Mouse (Mus musculus) adrenal gland, postnatal 4 days (tissue): ENCODE measurements around the gene Wdfy2. TPM values are rescaled to one million over a fixed set of nuclear protein-coding genes. Genes with fewer than 3 reads are reported as not detected.

Experiments
- DNase-seq, 2 experiments: peaks; one replicate each; pipeline ENCODE4 v3.0.0; 2021 to 2022; ENCODE audit warnings: low spot score in 2 of 2, mixed read lengths in 2 of 2
- total RNA-seq, 2 experiments: library from RNA; stranded (reverse); gene quantifications; 2 replicates each; pipeline ENCODE4 v1.2.3; 2021

Gene Wdfy2
- total RNA-seq, 2 experiments from 2014 or later, result 33.7 to 35.2 TPM

DNA sequence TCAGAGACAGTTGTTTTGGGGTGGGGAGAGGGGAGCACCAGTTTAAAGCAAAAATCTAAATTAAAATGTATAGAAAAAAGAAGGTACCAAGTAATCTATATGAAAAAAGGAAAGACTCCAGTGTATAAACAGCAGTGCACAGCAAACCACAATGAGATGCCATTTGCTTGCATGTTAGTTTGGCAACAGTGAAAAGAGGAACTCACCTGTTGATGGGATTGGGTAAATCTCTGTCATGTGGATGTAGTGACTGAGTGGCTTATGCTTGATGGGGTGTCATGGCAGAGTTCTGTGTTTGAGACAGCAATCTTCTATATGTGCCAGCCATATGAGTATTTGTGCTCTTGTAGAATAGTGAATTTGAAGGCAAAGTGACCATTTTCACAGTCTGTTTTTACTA is 85.2 kb downstream of the Wdfy2 start:
- no peak for DNase-seq

DNA sequence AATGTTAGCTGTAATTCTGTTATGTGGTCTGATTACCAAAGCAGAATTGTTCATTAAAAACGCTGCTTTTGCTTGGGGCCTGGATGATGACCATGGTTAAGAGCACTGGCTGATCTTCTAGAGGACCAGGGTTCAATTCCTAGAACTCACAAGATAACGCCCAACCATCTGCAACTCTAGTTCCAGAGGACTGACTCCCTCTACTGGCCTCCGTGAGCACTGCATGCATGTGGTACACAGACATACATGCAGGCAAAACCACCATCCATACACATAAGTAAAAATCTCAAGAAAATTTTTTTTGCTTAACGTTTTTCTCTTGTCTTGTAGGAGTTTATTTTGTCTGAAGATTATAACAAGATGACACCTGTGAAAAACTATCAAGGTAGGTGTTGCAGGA is 87.3 kb downstream of the Wdfy2 start:
- DNase-seq, result no peak

DNA sequence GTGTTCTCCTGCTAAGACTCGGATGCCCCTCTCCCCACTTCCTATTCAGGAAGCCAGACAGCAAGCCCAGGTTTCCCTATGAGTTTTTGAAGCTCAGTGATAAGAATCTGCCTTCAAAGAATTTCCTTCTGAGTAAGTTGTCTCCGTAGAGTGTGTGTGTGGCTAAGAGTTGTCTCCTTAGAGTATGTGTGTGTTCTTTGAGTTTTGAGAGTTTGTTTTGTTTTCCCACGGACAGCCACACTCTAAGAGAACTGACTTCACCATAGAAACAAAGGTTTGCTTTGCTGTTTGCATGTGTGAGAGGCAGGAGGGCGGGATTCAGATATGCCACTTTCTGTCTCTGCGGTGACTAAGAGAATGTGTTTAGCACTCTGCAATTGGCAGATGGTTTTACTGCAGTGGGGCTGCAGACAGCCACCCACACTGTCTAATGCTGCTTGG is 90.6 kb downstream of the Wdfy2 start:
- no peak for DNase-seq

DNA sequence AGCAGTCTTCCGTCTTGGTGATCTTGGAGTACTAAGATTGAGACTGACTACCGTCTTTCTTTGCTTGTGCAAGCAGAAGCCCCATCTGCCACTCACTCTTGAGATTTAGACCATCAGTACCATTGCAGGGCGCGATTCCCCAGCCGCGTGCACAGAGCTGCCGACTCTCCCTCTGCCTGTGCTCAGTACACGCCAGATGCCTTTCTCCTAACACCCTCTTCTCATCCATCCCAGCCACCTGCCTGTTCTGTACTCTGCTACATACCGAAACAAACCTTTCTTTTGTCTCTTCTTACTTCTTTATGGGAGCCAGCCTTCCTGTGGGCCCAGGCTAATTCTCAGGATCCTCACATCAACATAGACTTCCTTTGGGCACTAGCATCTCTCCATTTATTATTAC is 97.9 kb downstream of the Wdfy2 start:
- DNase-seq, result no peak

DNA sequence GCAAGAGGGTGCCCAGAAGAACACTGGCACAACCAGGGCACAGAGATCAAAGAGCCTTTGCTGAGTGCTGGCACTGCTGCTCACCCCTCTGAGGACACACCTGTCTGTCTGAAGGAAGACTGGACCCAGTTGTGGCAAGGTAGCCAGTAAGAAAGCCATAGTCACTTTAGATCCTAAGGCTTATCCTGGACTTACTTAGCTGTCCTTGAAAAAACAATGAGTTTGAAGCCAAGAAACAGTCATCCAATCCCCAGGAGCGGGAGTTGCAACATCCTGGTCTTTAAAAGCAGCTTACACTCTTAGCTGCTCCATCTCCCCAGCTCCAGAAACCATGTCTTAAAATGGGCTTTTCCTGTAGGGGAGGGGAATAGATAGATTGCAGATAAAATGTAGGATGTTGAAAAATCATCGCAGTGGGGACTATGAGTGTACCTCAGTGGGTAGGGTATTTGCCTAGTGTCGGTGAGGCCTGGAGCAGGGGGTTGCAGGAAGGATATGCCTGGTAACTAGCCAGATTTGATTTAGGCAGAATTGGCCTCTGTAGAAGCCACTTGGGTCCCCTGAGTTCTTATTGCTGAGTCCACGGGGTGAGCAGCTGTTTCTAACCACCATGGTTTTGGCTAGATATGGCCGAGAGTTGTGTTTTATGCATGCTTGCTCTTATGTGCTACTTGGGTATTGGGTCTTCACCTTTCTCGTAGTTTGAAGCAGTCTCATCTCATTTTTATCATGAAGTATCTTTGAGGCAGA is 99.3 kb downstream of the Wdfy2 start:
- DNase-seq, result no peak

DNA sequence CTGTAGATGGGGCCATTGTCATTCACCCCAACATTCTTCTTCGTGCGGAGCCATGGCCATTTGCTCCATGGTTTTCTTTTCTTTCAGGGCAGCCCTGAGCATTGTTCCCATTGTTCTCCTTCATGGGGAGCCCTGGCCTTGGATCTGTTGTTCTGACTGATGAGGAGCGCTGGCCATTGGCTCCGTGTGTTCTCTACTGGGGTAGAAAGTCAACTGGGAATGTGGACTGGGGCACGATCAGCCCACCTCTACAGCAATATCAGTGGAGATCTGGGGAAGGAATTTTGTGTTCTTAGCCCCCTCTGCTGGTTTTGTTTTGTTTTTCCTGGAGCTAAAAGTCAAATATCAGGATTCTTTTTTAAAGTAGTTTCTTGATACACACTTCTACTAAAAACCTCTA is 100.2 kb downstream of the Wdfy2 start:
- peak in 1 of 2 experiments; percentile 14 for DNase-seq

DNA sequence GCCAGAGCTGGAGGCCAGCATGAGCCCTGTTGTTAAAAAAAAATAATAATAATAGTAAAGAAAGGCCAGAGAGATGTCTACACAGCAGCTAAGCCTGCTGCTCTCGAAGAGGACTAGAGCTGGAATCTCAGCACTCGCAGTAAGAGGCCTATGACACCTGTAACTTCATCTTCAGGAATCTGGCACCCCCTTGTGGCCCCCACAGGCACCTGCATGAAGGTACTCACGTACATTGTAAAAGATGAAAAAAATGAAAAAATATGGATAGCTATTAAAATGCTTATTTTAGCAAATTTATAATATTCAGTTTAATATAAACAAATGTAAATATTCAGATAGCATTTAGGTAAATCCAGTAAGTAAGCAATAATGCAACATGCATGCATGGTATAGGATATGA is 102.0 kb downstream of the Wdfy2 start:
- no peak for DNase-seq

DNA sequence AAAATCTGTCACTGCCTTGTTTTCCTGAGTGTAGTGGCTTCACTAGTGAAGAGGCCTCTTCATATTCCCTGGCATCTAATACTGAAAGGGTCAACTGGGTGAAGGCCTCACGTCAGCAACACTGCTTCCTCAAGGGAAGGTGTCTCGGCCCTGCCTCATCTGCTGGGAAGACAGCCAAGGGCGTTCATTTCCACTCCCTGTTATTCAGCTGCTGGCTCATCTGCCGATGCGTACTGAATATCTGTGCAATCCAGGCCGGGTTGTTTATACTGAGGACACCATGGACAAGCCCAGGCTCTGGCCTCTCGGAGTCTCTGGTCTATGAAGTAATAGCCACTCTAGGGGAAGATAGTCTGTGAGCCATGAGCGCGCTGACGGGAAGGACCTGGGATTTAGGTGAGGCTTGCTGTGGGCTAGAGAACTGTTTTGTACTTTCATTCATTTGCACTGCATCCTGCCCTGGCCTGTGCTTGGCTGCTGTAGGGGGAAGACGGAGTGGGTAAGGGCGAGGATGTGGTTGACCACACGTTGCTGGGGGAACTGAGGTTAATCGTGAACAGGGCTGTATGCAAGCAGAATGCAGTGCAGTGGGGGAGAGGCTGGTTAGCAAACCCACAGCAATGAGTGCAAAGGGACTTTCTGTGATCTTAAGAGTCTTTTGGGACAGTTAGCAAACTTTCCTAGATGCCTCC is 103.1 kb downstream of the Wdfy2 start:
- DNase-seq, result peak in 1 of 2 experiments; percentile 41

DNA sequence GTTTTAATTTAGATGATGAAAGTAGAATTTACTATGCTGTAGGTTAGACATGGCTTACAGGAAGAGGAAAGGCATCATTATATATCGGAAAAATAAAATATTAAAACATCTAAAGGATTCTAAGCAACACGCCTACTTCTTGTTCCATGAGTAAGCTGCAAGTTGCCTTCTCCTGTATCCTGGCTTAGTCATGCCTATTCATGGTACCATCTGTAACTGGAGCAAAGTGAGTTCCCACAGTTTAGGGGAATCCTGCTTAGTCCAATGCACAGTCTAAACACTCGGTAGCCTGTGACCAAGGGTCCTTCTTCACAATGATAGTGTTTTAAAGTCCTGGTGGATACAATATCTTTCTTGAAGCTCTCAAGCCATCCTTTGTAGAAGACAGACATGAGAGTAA is 109.3 kb downstream of the Wdfy2 start:
- DNase-seq, result no peak

DNA sequence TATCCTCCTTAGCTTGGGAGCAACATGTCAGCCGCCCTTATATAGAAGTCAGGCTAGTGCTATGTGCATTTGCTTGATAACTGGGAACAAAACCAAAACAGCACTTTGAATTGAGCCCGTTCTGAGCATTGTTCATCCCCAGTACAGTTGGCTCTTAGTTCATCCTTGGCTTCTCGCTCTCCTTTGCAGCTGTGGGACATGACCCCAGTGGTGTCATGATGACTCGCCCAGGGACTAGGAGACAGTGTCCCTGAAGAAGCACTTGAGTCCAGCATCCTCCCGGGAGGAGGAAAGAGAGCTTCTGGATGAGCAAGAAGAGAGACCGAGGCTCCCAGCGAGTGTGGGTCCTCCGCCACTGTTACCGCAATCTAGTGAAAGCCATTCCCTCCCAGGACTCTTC is 118.6 kb downstream of the Wdfy2 start:
- no peak for DNase-seq

DNA sequence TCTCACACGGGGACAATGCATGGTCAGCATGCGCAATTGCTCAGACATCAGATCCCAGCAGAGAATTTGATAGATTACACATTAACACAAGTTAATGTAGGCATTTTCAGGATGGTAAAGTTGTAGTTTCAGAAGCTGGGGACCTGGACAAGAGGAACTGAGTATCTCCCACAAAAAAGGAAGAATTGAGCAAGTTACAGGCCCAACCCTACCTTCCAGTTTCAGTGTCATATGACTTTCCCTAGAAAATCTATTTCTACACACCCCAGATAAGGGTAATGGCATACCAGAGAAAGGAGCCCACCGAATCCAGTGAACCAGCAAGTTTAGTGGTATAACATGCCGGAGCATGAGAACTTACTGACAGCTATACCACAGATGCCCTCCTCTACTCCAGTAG is 126.2 kb downstream of the Wdfy2 start:
- DNase-seq, result no peak

DNA sequence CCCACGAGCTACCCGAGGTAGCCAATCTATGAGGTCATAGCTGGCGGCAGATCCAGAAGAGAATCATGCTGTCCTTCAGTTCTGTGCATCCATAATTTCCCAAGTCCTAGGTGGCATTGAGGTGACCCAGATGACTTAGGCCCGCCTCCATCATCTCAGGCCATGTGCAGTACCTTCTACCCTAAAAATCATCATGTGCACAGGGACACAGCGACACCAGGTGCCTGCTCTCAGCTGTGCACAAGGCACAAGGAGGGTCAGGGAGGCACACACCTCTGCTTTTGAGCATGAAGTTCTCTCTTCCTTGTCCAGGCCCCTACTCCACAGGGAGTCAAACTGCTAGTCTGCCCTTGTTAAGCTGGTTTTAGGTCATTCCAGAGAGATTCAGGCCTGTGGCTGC is 127.9 kb downstream of the Wdfy2 start:
- DNase-seq, result no peak

DNA sequence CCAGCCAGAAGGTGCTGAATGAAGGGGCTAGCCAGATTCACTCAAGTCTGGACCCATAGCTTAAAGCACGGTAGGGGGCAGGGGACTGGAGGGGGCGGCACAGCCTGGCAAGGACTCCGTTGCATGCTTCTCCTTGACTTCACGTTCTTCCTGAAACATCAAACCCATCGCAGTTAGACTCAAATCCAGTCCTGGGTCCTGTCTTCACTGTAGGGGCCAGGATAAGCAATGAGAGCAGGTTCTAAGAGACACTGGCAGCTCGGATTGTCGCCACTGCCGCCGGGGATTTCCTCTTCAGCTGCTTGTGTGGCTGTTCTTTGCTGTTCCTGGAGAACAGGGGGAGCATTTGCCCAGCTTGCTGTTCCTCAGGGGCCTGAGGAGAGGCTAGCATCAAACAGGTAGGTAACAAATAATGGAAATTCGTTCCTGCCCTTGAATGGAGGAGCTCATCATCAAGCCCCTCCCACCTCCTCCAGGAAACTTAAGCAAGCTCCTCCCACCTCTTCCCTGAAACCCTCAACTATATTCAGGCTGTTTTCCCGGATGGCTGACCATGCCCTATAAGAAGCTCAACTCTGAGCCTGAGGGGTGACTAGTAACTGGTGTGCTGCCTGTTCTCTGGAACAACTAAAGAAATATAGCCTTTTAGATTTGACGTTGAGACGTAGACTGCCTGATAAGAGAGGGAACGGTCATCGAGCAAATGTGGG is 128.5 kb downstream of the Wdfy2 start:
- no peak for DNase-seq

DNA sequence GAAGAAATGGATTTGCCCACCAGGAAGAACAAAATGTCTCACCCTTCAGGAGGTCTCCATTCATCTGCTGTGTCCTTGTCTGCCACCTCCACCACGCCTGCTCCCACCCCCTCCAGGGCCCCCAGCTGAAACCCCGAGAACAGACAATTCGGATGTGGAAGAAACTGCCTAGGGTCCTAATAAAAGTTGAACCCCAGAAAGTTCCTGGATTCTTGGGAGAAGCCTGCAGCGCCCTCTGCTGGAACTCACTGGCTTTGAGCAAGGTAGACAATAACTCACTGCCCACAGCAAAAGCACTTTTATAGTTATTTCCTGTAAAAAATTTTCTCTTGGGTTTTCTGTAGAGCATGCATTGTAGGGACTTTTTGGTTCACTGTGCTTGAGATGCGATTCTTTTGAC is 137.6 kb downstream of the Wdfy2 start:
- DNase-seq, result peak; percentile 30 to 48

DNA sequence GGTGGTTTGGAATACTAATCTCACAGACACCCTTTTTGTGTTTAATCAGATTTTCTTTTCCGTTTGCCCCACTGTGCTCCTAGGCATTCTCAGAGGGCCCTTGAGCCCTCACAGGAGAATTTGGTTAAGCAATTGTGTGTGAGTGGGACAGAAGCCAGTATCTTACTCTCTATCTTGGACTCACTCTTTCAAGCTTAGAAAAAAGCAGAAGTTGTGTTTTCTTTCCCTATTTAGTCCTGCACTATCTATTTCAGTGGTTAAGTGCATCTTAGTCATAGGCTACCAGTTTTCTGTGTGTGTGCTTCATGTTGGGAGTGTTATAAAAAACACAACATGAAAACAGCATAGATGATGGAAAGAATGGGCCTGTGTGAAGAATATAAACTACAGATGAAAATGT is 142.3 kb downstream of the Wdfy2 start:
- DNase-seq, result no peak

DNA sequence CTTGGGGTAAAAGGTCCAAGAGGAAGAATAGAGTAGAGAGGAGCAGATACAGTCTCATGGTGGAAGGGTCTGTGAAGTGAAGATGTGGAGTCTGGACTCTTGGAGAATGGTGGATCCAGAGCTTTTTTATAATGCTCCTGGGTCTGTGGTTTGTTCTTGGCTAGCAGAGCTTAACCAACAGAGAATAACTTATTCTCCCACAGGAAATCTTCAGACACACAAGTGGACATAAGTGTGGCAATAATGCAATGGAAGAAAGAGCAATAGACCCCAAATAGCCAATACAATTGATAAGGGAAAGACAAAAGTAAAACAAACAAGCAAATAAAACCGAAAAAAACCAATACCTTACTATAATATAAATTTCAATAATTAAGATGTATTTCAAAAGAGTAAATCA is 146.9 kb downstream of the Wdfy2 start, which contains the start of gene Defb48:
Defb48 (minus strand) TSS at position 101 of the 400 bp plus-strand sequence.
- DNase-seq, result no peak

DNA sequence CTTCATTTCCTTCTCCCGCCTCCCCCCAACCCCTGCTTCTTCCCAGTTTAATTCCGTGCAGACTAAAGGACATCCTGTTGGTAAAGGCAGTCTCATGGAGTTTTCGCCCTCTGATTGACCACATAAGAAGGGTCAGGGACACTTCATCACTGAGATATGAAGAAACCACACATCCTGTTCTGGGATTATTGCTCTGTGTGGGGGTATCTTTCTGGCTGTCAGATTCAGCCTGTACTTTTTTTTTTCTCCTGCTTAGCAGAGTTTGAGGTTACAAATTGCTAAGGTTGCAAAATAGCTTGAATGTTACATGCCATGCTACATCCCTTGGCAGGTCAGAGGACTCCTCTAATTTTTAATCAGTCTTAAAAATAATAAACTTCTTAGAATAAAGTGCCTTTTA is 153.8 kb downstream of the Wdfy2 start:
- no peak for DNase-seq

DNA sequence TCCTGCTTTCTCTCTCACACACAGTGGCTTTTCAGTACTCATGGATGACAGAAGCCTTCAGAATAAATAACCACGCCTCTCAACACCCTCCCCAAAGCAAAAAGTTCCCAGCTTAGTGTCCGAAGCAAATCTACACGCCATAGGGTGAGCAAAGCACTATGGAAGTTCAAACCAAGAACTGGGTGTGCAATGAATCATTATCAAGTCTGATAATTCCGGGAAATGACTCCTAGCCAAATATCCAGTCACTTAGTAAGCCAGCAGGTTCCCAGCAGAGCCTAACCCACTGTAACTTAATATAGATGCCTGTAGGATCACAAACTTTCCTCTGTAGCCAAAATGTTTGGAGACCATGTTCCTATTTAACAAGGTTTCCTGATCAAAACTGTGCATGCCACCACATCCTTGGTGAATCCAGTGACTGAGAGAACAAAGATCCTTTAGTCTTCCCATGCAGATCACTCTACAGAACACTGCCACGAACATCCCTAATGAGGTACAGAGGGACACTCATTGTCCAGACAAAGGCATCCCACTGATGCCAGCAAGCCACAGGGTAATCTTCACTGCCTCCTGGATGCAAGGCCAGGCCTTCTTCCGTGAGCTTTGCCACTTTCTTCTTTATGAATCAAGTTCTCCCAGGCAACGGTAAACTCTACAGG is 154.5 kb downstream of the Wdfy2 start:
- DNase-seq, result no peak

DNA sequence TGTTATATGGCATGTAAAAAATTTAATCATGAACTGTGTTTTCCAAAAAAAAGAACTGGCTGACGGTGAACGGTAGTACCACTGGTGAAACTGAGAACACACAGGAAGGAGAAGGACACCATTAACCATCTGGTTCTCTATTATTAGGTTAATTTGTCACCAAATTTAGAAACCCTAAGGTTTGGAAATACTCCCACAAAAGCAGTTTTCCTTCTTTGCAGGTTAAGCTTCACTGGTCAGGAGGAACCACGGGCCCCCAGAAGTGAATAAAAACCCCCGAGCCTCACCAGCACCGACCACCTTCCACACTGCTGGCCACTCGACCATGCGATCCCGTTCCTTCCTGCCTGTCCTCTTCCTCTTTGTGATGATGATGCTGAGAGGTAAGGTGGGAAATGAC is 160.3 kb downstream of the Wdfy2 start, which contains the start of gene Defb47:
Defb47 (plus strand) TSS at position 301 of the 400 bp plus-strand sequence.
- no peak for DNase-seq

DNA sequence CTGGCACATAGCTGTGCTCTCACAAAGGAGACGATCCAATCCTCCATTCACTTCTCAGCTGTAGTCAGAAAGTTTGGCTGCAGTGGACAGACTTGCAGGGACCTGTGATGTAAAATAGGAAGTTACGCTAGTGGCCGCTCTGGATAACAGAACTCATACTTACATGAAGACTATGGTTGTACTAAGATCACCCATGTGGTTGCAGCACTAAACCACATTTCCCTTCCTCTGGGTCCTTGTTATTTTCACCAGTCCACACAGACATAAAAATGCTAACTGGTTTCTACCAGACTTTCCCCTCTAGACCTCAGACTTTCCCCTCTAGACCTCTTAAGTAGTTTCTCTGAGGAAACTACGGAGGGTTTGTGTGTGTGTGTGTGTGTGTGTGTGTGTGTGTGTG is 161.5 kb downstream of the Wdfy2 start:
- DNase-seq, result no peak

DNA sequence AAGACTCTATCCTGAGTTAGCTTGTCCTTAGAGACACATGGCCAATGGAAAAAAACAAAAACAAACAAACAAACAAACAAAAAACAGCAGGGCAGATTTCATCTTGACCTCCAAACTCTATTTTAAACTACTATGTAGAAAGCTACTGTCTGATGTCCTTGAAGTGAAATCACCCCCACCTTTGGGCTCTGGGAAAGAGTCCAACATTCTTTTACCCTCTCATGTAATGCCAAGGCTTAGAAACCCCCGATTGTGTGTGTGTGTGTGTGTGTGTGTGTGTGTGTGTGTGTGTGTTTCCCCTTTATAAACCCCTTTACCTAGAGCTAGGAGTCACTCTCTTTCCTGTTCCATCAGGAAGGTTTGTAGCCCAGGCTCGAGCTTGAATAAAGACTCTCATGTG is 165.1 kb downstream of the Wdfy2 start:
- DNase-seq, result no peak
